Mouse (Mus musculus) heart, postnatal 0 days (tissue): ENCODE results near the gene Cap2.

ENCODE experiments used
- CTCF ChIP-seq: IDR thresholded peaks from 2 replicates; pipeline ENCODE4 v1.5.1; 2016; ENCODE audit warnings: antibody characterized with exemption, control low read depth, low read depth
- EP300 ChIP-seq: IDR thresholded peaks from 2 replicates; pipeline ENCODE4 v1.6.1; 2016; ENCODE audit warnings: antibody characterized with exemption, low read depth

GRCm38 (mm10) chr13:46634133-46634488 is 132.5 kb downstream of the Cap2 start:
- TF ChIP-seq CTCF, result no peak
- no peak for TF ChIP-seq EP300
